Mouse (Mus musculus) left cerebral cortex, adult 11 months (tissue): ENCODE results near the gene Fcho2.

Experiments
- DNase-seq: peaks from one replicate; pipeline ENCODE4 v3.0.0; 2022; ENCODE audit warnings: low spot score

Gene Fcho2

DNA sequence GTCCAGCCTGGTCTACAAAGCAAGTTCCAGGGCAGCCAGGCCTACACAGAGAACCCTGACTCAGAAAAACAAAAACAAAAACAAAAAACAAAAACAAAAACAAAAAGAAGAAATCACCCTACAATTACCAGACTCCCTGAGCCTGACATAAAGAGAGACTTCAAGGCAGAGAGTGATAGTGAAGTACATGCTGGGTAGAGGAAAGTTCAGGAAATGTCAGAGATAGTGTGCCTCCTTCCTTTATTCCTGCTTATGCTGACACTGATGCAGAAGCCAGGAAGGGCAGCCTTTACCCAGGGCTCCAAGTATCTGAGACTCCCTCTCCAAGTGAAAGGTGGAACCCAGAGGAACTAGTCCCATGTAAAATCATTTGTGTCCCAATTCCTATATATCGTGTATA lies 10.8 kb downstream of the Fcho2 start:
- no peak for DNase-seq

DNA sequence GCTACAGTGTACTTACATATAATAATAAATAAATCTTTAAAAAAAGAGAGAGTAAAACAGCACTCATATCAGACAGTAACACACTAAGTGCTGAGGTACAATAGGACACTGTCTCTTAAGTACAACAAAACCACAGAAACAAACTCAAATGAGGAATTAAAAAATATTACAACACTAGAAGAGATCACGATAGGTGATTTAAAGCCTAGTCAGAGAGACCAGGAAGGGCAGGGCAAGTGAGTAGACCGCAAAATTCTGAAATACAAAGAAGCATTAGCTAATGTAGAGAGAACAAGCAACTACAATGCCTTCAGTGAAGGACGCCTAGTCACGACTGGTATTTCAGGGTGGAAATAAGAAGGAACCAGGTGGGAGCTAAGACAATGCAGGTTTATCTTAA lies 11.6 kb downstream of the Fcho2 start:
- no peak for DNase-seq

DNA sequence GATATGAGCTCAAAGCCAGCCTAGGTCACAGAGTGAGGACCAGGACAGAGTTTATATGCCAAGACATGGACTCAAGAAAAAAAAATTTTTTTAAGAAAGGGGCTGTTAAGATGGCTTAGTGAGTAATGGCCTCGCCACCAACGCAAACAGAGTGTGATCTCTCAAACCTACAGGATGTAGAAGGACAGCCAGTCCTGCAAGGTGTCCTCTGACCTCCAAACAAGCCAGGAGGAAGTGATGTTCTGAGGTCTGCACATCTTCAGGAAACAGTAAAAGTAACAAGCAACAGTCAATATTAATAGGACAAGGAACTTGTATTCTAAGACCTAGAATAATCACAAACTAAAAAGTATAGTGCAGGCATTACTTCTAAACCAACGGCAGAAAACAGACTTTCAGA lies 12.3 kb downstream of the Fcho2 start:
- DNase-seq, result no peak

DNA sequence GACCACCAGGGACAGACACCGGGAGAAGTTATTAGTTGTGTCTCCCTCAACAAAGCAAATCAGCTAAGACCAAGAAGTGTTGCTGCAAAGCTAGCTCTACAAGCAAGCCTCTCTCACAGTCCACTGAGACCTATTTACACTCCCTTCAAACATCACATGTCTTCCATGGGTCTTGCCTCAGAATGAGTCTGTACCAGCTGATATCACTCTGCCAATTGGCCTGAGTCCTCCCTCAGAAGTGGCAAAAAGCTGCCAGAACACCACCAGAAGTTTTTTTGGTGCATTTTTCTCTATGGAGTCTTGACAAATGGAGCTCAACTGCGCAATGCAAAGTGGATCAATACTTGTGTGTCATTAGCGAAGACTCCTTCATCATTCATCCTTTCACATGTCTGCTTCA lies 19.7 kb downstream of the Fcho2 start:
- no peak for DNase-seq

DNA sequence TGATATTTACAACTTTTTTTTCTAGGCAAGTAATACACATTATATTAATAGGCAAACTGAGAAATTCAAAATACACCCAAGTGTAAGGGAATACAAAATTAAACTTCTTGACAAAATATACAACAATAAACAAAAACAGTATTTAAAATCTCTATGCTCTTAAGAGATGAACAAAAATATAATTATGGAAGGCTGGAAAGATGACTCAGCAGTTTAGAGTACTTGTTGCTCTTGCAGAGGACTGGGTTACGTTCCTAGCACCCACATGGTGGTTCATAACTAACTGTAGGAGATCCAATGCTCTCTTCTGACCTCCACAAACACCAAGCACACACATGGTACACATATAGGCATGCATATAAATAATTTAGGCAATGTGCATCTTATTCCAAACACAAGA lies 22.4 kb downstream of the Fcho2 start:
- no peak for DNase-seq

DNA sequence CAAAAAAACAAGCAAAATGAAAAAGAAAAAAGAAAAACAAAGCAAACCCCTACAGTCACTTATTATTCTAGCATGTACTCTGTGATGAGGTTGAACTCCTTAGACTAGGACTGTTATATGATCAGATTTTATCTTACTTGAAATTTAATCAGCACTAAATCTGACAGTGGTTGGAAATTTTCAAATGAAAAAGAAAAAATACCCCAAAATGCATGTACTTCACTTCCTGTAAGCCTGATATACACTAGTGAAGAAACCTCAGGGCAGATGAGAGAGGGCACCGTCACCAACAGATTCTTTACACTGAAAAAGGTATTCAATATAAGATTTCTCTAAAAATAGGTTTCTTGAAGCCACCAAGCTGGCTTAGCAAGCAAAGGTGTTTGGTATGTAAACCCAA lies 23.6 kb downstream of the Fcho2 start:
- DNase-seq, result no peak

DNA sequence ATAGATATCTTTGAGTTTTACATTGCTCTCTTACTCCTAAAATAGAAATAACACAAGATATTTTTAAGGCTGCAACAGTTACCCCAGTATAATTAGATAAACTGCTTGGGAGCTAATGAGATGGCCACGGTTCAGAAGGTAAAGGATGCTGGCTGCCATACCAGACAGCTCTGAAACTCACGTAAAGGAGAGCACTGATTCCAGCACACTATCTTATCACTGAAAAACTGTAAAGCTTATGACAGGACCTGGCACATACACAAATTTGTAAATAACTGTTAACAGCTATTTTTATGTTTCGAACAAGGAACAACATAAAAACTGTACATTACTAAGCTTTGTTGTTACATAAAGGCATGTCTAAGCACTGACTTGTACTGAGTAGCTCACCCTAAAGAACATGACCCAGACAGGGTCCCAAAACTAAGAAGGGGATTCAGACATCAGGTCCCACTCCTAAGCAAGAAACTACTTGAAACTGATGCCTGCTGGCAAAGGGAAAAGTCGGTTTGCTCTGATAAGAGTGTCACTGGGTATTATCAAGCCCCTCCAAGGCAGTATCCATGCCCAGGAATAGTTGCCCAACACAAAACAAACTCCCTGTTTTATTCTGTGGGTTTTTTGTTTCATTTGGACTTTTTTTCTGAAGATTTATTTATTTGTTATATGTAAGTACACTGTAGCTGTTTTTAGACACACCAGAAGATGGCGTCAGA lies 28.1 kb downstream of the Fcho2 start:
- DNase-seq, result no peak

DNA sequence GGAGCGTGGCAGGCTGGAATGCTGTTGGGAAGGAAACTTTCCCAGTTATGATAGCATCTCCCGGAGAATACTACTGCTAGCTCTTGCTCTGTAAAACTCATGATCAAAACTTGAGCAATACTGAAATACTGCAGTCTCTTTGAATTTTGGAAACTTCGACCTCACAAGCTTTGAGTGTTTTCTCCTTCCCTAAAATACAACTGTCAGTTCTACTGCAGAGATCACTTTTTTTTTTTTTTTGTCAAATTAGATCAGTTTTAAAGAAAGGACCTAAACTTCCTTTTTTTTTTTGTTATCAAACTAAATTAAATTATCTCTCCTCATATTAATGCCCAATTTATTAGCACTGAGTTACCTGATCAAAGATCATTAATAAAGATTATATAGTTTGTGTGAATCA lies 37.3 kb downstream of the Fcho2 start:
- no peak for DNase-seq

DNA sequence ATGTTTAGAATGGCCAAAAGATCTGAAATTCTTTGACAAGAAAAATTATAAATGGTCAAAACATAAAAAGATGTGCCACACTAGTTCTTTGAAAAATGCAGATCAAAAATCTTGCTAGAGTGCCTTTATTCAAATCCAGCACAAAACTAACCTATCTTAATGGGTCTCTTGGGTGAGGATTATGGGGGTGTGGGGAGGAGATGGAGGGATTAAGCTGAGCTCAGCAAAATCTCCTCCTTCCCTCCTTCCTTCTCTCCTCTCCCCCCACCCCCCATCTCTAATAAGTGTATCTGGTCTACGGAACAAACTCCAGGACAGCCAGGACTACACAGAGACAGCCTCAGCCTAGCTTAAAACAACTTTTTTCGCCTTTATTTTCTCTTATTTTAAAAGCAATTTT lies 43.8 kb downstream of the Fcho2 start:
- DNase-seq, result no peak

DNA sequence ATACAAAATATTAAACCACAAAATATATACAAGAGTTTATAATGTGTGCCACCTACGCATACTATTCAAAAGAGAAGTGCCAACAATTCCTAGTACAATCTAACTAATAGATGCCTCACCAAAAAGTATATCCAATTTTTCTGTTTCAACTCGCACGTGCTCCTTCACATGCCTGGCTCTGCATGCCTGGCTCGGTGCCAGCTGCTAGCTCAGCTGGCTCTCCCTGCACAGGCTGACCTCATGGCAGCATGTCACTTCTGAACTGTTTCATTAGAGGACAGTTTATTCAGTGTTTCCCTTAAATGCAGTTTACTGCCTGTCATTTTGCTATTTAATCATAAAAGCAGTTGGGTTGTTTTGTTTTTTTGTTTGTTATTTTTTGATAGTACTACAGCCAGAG lies 46.9 kb downstream of the Fcho2 start:
- peak; percentile 14 for DNase-seq

DNA sequence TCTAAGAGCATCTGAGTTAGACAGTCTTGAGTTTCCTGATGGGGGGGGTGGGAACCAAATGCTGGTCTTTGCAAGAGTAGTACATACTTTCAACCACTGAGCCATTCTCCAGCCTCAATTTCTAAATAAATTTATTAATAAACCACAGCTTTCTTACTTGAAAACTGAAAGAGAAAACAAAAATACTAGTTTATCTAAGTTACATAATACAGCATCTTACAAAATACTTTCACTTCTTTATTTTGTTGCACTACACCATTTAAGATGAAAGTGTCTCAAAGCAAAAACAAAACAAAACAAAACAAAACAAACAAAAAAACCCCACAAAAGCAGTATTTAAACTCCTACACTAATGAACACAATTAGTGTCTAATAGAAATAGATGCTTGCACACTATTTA lies 53.5 kb downstream of the Fcho2 start:
- DNase-seq, result no peak

DNA sequence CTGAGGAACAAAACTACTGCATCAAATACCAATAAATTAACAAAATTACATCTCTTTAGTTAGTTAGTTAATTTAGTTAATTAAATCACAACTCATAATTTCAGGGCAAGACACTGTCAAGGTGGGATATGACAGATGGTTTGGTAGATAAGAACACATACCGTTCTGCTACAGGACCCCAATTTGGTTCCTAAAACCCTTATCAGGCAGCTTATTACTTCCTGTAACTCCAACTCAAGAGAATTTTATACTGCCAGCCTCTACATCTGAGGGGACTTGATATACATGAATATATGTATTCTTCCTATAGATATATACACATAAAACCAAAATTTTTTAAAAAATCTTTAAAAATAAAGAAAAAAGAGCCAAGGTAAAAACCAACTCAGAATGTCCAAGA lies 59.4 kb downstream of the Fcho2 start:
- no peak for DNase-seq

DNA sequence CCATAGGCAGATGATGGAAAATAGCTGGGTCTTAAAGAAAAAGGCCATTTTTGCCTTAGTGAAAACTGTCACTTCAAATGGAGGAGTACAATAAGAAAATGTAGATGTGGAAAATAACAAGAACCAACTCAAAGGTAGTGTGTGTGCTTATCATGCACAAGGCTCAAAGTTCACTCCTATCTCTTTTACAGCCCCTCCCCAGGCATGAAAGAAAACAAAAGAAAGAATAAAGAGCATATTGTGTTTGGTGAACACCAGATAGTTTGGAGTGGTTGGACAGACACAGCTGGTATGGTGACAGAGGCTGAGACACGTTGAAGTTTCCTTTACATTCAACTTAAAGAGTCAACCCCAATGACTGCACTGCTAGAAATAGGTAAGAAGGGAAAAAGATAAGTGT lies 70.6 kb downstream of the Fcho2 start:
- no peak for DNase-seq

DNA sequence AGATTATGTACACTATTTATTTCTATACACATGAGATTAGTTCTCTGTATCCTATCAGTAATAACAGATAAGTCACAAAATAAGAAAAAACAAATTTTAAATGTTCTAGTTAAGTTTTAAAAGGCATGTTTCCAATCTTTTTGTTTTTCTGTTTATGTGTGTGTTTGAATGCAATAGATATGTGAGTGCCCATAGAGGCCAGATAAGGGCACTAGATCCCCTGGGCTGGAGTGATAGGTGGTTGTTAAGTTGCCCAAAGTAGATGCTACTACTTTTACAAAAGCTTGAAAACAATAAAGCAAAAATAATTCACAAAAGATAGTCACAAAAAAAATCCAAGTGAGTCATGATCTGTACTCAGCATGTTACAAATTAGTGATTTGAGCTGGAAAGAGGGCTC lies 71.4 kb downstream of the Fcho2 start:
- no peak for DNase-seq

DNA sequence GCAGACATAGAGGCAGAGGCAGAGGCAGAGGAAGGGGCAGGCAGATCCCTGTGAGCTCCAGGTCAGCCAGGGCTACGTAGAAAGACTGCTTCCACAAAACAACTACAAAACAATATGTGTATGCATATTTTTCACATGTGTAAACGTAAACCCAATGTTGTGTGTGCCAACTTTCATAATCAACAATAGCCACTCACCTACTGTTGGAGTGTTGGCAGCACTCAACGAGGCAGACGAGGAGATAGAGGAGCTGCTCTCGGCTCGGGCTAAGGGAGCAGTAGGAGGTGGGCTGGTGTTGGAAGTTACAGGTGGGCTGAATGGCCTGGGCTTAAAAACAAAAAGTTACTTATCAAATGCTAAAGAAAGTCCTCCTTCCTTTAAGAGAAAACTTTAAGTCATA lies 72.0 kb downstream of the Fcho2 start:
- no peak for DNase-seq

DNA sequence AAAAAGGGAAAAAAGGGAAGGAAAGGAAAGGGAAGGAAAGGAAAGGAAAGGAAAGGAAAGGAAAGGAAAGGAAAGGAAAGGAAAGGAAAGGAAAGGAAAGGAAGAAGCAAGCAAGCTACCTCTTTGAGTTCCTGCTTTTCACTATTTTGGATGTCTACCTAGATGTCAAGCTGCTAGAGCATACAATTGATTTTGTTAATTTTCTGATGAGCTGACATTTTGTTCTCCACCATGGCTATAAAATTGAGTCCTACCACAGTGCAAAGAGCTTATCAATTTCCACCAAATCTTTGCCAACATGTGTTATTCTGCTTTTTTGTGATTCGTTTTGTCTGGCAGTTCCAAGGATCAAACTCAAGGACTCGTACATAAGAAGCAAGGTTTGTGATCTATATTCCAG lies 77.0 kb downstream of the Fcho2 start:
- no peak for DNase-seq

DNA sequence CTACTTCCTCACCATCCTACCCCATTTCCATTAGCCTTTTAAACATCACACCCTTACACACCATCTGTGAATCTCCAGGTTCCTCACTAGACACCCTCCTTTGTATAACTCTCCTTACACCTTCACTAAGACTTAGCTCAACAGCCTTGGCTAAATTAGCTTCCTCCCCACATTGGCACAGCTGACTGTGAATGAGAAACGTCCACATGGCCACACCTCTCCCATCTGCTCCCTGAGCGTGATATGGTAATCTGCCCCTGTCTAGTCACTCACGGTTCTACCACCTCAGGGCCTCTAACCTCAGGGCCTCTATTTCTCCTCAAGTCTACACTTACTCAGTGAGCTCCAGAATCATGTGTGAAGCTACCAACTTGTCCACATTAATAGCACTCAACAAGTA lies 82.0 kb downstream of the Fcho2 start:
- no peak for DNase-seq

DNA sequence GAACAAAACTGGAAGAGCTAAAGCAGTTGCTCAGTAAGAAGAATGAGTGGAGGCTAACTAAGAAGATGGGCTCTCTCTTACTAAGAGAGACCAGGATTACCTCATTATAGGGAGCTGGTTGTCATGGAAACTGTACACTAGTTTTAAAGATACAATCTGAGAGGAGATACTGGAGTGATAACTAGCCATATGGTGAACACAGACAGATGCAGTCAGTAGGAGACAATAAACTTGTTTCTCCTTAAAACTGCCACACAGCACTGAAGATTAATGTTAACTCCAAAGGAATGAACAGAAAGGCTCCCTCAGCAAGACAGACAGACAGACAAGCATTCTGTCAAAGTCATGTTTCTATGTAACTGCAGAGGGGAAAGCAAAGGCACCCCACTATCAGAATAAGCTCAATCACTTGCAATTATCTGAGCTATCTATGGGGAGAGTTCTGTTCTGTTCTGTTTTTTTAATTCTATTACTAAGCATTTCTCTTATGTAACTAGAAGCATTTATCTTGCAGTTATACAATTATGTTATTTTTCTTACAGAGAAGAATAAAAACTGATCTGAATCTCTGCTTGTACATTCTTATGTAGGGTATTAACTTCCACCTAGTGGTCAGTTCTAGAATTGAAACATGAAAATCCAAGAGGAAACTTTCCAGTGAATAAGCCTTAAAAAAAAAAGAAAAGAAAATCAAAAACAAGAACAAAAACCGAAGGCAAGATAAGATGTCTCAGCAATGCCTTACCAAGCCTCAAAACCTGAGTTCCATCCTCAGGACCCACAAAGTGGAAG lies 85.8 kb downstream of the Fcho2 start:
- DNase-seq, result no peak

DNA sequence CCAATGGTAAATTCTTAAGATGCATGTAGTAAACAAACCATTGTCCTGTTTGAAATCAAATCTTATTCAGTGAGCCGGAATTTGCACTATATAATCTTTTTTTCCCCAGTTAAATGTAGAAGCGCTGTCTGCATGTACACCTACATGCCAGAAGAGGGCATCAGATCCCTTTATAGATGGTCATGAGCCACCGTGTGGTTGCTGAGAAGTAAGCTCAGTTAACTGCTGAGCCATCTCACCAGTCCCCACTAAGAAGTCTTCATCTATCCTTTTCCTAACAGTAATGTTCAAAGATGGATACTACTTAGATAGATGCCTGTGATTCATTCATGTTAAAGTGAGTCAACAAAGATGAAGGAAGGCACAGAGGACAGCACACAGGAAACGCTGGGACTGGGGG lies 88.8 kb downstream of the Fcho2 start:
- DNase-seq, result no peak

DNA sequence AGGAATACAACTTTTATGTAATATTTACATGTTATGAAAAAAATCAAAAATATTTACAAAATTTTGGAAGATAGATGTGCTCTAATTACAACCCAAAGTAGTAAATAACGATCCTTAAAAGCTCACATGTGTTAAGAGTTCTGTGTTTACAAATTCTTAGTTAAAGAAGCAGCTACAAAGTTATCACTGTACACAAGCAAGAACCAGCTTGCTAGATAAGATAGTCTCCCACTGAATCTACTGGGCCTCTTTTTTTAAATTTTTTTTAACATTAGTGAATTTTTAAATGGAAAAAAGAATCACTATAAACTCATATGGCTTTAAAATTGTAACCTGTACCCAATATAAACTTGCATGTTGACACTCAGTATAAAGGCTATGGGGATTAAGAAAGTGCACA lies 91.8 kb downstream of the Fcho2 start:
- DNase-seq, result no peak

DNA sequence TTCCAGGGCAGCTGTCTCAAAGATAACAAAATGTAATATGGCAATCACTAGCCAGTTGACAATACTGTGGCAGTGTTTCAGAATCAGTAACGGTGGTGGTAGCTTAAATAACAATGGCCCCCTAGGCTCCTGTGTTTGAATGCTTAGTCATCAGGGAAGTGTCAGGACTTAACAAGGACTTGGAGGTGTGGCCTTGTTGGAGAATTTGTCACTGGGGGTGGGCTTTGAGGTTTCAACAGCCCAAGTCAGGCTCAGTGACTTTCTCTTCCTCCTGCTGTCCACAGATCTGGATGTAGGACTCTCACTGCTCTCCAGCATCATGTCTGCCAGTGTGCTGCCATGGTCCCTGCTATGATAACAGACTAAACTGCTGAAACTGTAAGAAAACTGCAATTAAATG lies 93.0 kb downstream of the Fcho2 start:
- no peak for DNase-seq

DNA sequence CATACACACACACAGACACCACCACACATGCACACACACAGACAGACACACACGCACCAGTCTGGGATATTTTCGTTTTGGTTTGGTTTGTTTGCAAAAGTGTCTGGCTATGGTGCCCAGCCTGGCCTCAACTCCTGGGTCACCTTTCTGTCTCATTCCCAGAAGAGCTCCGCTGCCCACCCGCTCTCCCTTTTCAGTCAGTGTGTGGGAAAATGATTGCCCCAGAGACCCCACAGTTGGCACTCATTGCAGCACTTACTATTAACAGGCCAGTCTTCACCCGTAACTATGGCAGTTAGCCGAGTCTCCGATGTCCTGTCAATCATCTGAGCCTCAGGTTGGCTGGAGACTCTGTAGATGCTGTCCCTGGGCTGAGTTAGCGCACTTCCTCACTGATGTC lies 99.1 kb downstream of the Fcho2 start:
- DNase-seq, result no peak

DNA sequence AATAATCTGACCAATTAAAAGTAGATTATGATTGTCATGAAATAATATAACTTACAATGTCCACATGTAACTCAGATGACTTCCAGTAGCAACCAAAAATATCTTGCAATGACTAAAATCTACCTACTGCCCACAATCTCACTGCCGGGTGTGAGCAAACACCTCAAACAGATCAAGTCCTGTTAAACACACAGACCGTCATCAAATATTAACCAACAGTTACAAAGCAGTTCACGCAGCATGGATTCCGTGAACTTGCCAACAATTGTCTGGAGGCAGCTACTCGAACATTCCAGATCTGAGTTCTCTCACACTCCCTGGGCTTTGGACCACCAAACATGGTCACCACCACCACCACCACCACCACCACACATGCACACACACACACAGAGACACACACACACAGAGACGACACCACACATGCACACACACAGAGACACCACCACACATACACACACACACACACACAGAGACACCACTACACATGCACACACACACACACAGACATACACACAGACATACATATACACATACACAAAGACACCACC lies 99.7 kb downstream of the Fcho2 start:
- DNase-seq, result no peak

DNA sequence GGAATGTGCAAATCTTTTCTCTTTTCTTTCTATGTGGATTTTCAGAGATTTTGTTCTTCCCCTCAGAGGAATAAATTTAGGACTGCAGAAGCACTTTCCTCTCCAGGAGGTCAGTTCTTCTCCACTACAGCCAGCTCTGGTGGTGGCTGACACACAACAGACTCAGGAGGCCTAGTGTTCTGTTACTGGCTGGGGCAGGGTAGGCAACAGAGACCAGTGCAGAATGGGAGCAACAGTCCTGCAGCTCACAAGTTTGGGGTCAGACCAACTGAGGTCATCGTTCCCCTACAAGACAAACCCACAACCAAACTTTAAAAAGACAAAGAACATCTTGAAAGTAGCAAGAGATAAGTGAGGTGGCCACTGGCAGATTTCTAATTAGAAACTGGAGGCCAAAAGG lies 104.6 kb downstream of the Fcho2 start:
- DNase-seq, result no peak
